19 mouse cellular contexts compared by ENCODE assay signal in genomic region chr8:122319045-122319707, GRCm38 (mm10). TPM values are rescaled to one million over a fixed set of nuclear protein-coding genes. Genes with fewer than 3 reads are reported as not detected.
DNase-seq lines count a peak whose midpoint lies in the region; ATAC-seq and TF ChIP-seq lines count a peak whose summit lies in the region.
"Had no signal": no experiment of that assay in that cellular context is flagged by ENCODE, and none has a peak within 500 bp of the region (broad histone marks: within the 10 kb centered on the region; RNA-seq: fewer than 3 reads in every experiment).

No protein-coding gene starts in this region.

- H3K9me3 ChIP-seq in lung, embryonic 14.5 days (ENCODE audit: low read depth, low read length): no peaks in the 10 kb centered on the region
- H3K9me3 ChIP-seq in stomach, embryonic 15.5 days: no peaks in the 10 kb centered on the region
- H3K9me3 ChIP-seq: embryonic facial prominence, embryonic 13.5 days; forebrain, embryonic 13.5 days; lung, embryonic 15.5 days; neural tube, embryonic 15.5 days had no signal

- no peak for TF ChIP-seq CTCF in lung, embryonic 14.5 days (IDR thresholded peaks at IDR 0.05; ENCODE audit: low read depth)

- no peak for DNase-seq in lung, embryonic 14.5 days
- no peak for DNase-seq in lung, postnatal 10 days
- peak; percentile 87 for DNase-seq in R1 (ENCODE audit: low read depth, low spot score)
- DNase-seq in liver: peak; percentile 88
- no peak for DNase-seq in adrenal gland, adult (ENCODE audit: inconsistent age in 2 of 2, low spot score in 1 of 2)
- no peak for DNase-seq in cerebellum, adult 11 months
- DNase-seq: adrenal gland, postnatal 14 days; cerebellum, postnatal 36 days; gastrocnemius, postnatal 14 days; heart, postnatal 10 days; kidney, postnatal 10 days; spleen, adult 18-20 months had no signal

- H3K36me3 ChIP-seq in lung, embryonic 14.5 days (ENCODE audit: insufficient read depth): 0 out of 2 replicates have a peak, but pooled peaks cover 3% of the 10 kb centered on the region
- H3K36me3 ChIP-seq in stomach, embryonic 15.5 days: no peaks in the 10 kb centered on the region
- H3K36me3 ChIP-seq: embryonic facial prominence, embryonic 13.5 days; lung, embryonic 15.5 days; neural tube, embryonic 15.5 days had no signal

- H3K4me3 ChIP-seq in lung, embryonic 14.5 days (ENCODE audit: low read depth, low read length): no peak overlapping the region
- no peak overlapping the region for H3K4me3 ChIP-seq in stomach, embryonic 15.5 days (replicated peaks)
- H3K4me3 ChIP-seq: embryonic facial prominence, embryonic 13.5 days; forebrain, embryonic 13.5 days; lung, embryonic 15.5 days; neural tube, embryonic 15.5 days had no signal

- peaks cover 22% of the 10 kb centered on the region for H3K4me1 ChIP-seq in lung, embryonic 14.5 days (ENCODE audit: insufficient read depth)
- H3K4me1 ChIP-seq in stomach, embryonic 15.5 days: peaks cover 59% of the 10 kb centered on the region

- no peak overlapping the region for H3K9ac ChIP-seq in lung, embryonic 14.5 days
- no peak overlapping the region for H3K9ac ChIP-seq in stomach, embryonic 15.5 days
- H3K9ac ChIP-seq: embryonic facial prominence, embryonic 13.5 days; forebrain, embryonic 13.5 days; lung, embryonic 15.5 days; neural tube, embryonic 15.5 days had no signal

- 0 out of 2 replicates have a peak overlapping the region, but pooled peaks have one; percentile 36 for H3K27ac ChIP-seq in lung, embryonic 14.5 days (ENCODE audit: low read depth)
- peak overlapping the region; percentile 86 for H3K27ac ChIP-seq in stomach, embryonic 15.5 days
- H3K27ac ChIP-seq: embryonic facial prominence, embryonic 13.5 days; forebrain, embryonic 13.5 days; lung, embryonic 15.5 days; neural tube, embryonic 15.5 days had no signal

- H3K4me2 ChIP-seq in lung, embryonic 14.5 days: no peak overlapping the region
- no peak overlapping the region for H3K4me2 ChIP-seq in stomach, embryonic 15.5 days
- H3K4me2 ChIP-seq: embryonic facial prominence, embryonic 13.5 days; forebrain, embryonic 13.5 days; lung, embryonic 15.5 days; neural tube, embryonic 15.5 days had no signal

- H3K27me3 ChIP-seq in lung, embryonic 14.5 days (ENCODE audit: insufficient read depth, low read length): no peaks in the 10 kb centered on the region
- no peaks in the 10 kb centered on the region for H3K27me3 ChIP-seq in stomach, embryonic 15.5 days (replicated peaks)
- H3K27me3 ChIP-seq: embryonic facial prominence, embryonic 13.5 days; lung, embryonic 15.5 days; neural tube, embryonic 15.5 days had no signal

- ATAC-seq in lung, embryonic 14.5 days (ENCODE audit: insufficient read depth): no peak
- ATAC-seq in stomach, embryonic 15.5 days (ENCODE audit: insufficient read depth, low FRiP score, low read depth): no peak
- no peak for ATAC-seq in granulocyte monocyte progenitor cell, adult 5-6 weeks (replicated peaks; ENCODE audit: poor library complexity, severe bottlenecking)
- ATAC-seq: forebrain, embryonic 13.5 days had no signal

- whole genome bisulfite sequencing in lung, embryonic 14.5 days: 52% methylated on average over 11 of the region's 11 CpGs
- 52% methylated on average over 11 of the region's 11 CpGs for WGBS in stomach, embryonic 15.5 days

RNA-seq across cellular contexts. Expression of gene Zfpm1, which starts 37.2 kb away (rescaled TPM):
- polyA plus RNA-seq in lung, embryonic 14.5 days (2014; fragmentation: Nextera tagmentation; extraction: Ambion mirVana): 2.7 and 2.9 TPM in 2 replicates
- 5.6 and 5.7 TPM in 2 replicates for polyA plus RNA-seq in stomach, embryonic 15.5 days (2015; fragmentation: Nextera tagmentation; extraction: Ambion mirVana)
- 1.7 and 3.4 TPM in 2 replicates for total RNA-seq in granulocyte monocyte progenitor cell, adult 5-6 weeks (2014; fragmentation: Nextera tagmentation)
- total RNA-seq in granulocyte monocyte progenitor cell, adult 5-6 weeks (2017): 5.5 and 7.9 TPM in 2 replicates

RNA-seq across cellular contexts. Expression of gene Trhr2, which starts 41.4 kb away (rescaled TPM):
- not detected in 2 replicates for polyA plus RNA-seq in lung, embryonic 14.5 days (2014; fragmentation: Nextera tagmentation; extraction: Ambion mirVana)
- not detected in 2 replicates for polyA plus RNA-seq in stomach, embryonic 15.5 days (2015; fragmentation: Nextera tagmentation; extraction: Ambion mirVana)
- total RNA-seq in granulocyte monocyte progenitor cell, adult 5-6 weeks (2014; fragmentation: Nextera tagmentation): not detected in 2 replicates
- total RNA-seq in granulocyte monocyte progenitor cell, adult 5-6 weeks (2017): not detected in 2 replicates
- total RNA-seq: adrenal gland, postnatal 14 days; gastrocnemius, postnatal 14 days; heart, postnatal 10 days; megakaryocyte-erythroid progenitor cell, adult 5-6 weeks had no signal
- polyA plus RNA-seq: forebrain, embryonic 13.5 days; lung, embryonic 15.5 days had no signal

RNA-seq across cellular contexts. Expression of gene Zc3h18, which starts 57.2 kb away (rescaled TPM):
- 42.4 and 44.3 TPM in 2 replicates for polyA plus RNA-seq in lung, embryonic 14.5 days (2014; fragmentation: Nextera tagmentation; extraction: Ambion mirVana)
- polyA plus RNA-seq in stomach, embryonic 15.5 days (2015; fragmentation: Nextera tagmentation; extraction: Ambion mirVana): 48.7 and 48.9 TPM in 2 replicates
- total RNA-seq in granulocyte monocyte progenitor cell, adult 5-6 weeks (2014; fragmentation: Nextera tagmentation): 42.9 and 43.9 TPM in 2 replicates
- total RNA-seq in granulocyte monocyte progenitor cell, adult 5-6 weeks (2017): 66.9 and 67.0 TPM in 2 replicates

Comparison
In these comparisons a context has a peak if more than half of its experiments do, and no peak if none do; other contexts are left out.
1. DNase-seq: peak in R1 (single experiment) and liver (single experiment); none in lung, embryonic 14.5 days (single experiment), lung, postnatal 10 days (single experiment), adrenal gland, adult (0 of 2) and cerebellum, adult 11 months (single experiment).